Mouse (Mus musculus): ENCODE results near the gene Cldn4.

DNA sequence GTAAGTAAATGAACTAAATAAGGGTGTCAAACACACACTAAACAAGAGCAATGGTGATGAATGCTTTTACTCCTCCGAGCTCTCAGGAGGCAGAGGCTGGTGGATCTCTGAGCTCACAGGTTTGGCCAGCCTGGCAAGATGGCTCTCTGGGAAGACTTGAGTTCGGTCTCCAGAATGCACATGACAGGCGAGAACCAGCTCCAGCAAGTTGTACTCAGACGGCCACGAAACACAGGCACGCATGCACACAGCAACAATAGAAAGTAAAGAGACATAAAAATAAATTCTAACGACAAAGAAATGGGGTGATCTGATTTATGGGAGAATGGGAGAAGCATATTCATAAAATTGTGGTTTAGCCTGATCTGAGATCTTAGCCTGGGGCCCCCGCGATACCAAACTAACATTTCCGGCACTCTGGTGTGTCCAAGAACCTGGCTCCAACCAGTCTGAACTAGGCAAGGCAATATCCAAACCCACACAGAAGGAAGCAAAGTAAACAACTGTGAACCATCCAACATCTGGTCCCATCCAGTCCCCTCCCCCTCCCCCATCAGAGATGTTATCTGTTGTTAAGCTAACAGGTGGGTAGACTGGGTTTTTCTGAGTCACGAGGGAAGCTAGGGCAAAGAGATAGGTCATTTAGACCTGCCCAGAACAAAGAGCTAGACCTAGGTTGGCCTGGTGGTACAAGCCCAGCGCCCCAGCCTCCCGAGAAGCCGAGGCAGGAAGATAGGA lies 5.1 kb downstream of the Cldn4 start:
- TF ChIP-seq POLR2A (IDR thresholded peaks at IDR 0.05; ENCODE audit: low read depth, low read length) (no peak), CTCF (IDR thresholded peaks at IDR 0.05; ENCODE audit: extremely low read depth, insufficient read depth, insufficient read length, insufficient replicate concordance) (no peak)
